Mouse (Mus musculus): ENCODE results near the gene Inpp5d.

- TF ChIP-seq CTCF (IDR thresholded peaks at IDR 0.05; ENCODE audit: control insufficient read depth, insufficient read depth, insufficient replicate concordance, low read depth, low read length) (no peak), POLR2A (IDR thresholded peaks at IDR 0.05; ENCODE audit: control insufficient read depth, low read depth, low read length) (no peak)
Measured at GRCm38 (mm10) chr1:87668300-87668699, 48.2 kb downstream of the Inpp5d start.
